Mouse (Mus musculus) cerebellum, postnatal 14 days (tissue): ENCODE measurements around the gene B230118H07Rik.

Experiments
- DNase-seq, 2 experiments: peaks; one replicate each; pipeline ENCODE4 v3.0.0; 2021; ENCODE audit warnings: mixed read lengths in 2 of 2

The B230118H07Rik gene

DNA sequence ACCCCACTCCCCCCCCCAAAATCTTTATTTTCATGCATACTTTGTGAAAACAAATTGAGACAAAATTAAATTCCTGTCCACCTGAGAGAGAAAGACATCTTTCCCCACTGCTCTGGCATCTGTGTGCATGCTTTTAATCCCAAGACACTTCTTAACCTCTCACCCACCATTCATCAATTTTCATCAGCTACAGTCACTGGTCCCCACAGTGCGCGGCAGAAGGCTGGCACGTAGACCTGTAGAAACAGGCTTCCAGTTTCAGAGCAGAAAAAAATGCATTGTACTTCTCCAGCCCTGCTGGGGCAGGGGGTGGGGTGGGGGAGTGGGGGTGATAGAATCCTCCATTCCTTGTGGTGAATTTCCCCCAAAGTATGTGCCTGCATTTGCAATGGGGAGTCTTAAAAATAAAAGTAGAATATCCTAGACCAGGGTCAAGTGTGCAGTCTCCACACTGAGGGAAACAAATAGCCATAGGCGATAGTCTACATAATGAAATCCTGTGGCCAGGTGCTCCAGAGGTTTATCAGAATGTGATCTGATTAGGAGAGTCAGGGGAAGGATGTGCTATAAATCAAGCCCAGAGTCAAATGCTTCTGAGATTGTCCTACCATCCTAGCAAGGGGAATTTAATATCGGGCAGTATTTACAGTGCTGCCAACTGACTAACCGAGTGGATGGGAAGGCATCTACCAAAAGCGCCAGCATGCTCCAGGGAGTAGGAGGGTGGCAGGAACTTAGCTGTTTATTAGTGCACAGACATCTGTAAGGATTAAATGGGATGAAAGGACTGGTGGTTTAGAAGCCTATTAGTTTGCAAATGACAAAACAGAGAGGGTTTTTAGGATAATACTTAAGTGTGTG is 10.1 kb downstream of the B230118H07Rik start:
- DNase-seq = no peak

DNA sequence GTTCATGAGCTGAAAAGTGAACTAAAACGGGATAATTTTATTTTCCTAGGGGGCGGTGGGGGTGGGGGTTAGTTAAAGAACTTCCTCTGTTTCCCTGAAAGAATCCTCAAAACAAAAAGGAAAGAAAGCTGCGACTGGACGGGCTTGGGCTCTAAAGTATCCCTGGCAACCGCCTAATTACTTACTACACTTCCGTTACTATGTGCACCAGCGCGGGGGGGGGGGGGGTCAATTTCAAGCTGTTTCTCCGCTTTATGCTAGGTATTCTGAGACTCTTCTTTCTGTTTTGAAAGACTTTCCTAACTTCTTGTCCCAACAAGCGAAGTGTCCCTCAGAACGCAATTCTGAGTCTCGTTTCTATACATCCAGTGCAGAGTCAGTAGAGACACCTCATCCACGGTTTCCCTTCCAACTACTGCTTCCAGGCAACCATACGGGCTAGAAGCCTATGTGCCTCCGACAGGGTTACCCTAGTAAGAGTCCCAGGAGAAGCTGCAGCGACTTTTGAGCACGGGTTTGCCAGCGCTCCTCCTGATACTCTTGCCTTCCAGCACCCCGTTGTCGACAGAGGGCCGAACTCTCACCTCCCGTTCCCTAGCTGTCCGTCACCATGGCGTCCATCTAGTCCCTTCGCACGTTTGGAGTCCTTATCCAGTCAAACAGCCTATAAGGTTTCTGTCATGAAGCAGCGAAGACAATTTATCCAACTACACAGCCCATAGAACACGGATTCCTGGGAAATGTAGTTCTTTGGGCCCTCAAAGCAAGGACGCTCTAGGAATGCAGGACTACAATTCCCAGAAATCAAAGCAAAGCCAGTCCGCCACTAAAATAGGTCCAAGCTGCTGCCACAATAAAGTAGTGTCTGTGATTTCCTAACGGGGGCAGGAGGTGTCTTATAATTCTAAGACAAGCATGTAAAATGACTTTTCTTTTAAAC is 20.8 kb downstream of the B230118H07Rik start:
- peak; percentile 75 to 93 for DNase-seq

DNA sequence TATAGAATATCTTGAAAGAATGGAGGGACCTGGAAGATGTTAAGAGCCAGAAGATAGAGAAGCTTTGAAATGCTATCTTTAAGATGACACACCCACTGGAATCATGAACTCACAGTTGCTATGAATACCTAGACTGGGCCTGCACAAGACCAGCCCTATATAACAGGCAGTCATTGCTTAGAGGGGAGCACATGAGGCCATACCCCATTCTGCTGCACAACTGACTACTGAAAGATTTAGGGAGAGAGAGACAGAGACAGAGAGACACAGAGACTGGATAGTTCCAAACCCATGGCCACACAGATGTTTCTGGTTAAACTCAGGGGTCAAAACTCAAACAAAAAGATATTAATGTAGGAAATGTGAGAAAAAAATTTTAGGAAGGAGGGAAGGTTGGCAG is 22.1 kb downstream of the B230118H07Rik start:
- DNase-seq = no peak

DNA sequence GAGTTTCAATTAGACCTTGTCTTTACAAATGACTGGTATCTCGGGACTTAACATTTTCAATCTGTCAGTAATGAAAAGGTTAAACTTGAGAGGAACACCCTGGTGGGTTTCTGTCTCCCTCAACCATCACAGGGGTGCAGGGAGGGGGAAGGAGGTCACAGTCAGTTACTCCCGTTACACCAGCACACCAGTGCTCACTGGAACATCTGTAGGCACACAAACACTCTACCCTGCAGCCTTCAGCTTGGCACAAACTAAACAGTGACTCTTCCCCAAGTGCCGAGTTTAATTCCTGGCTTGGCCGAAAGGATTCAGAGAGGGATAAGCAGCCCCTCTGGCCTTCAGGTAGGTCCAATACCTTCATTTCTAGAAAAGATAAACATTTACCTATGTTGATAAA is 24.8 kb downstream of the B230118H07Rik start, which contains the start of gene Rag2:
Gene Rag2 (plus strand): TSS at position 193 of the 400 bp plus-strand sequence.
- DNase-seq = no peak

DNA sequence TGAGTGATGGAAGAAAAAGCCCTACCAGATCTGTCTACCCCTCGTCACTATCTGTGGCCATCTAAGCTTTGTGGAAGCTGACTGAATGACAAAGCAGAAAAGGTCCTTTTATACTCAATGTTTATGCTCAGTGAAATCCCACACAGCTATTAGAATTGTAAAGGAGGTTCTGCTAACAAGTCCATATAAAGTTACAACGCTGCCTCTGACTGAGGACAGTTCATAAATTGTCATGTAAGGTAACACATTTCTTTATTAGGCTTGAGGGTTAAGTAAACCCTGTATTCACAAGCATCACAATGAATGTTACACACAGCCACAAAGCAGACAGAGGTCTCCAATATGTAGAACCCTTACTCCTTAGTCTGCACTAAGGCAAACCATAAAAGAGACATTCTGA is 25.3 kb downstream of the B230118H07Rik start:
- no peak for DNase-seq

DNA sequence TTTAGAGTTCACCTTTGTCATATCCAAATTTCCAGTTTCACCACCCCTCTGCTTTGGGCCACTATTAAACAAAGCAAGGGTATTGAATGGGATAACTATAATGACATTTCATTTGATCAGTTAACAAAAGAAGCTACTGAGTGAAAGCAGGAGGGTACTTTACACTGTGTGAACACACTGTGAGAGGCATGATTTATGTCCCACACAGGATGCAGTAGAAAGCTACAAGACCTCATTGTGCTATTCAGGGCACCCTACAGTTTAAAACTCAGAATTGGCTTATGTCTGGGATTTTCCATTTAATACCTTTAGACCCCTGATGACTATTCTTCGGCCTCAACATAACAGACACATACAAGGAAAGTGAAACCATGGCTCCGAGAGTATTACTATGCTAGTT is 26.3 kb downstream of the B230118H07Rik start:
- no peak for DNase-seq

DNA sequence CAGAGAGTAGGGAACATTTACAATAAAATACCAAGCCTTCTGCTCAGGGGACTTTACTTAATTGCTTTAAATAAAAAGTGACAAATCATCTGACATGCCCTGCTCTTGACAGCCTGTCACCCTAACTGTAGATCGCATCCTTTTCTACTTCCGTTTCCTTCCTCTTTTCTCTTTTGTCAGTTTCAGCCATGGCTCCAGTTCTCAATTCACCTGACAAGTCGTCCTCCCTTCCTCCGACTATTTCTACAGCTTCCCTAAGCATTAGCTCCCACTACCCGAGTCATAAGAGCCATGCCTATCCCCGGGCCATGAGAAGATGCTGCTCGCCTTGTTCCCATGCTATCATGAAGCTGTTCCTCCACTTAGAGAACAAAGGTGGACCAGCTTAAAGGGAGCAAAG is 27.7 kb downstream of the B230118H07Rik start:
- no peak for DNase-seq

DNA sequence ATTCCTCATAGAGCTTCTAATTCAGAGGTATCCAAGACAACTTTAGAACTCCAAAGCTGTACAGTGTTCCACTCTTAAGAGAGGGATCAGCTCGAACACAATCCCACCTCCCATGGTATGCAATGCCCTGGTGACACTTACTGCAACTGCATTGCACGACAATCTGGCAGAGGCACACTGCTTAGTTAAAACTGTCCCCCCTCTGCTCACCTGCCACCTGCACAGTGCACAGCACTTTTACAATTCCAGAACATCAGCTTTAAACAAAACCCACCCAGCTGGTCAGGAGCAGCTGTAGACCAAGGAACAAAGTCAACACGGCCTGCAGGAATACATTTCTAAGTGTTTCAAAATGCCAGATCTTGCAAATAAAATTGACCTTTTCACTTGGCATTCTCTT is 28.4 kb downstream of the B230118H07Rik start:
- DNase-seq = no peak

DNA sequence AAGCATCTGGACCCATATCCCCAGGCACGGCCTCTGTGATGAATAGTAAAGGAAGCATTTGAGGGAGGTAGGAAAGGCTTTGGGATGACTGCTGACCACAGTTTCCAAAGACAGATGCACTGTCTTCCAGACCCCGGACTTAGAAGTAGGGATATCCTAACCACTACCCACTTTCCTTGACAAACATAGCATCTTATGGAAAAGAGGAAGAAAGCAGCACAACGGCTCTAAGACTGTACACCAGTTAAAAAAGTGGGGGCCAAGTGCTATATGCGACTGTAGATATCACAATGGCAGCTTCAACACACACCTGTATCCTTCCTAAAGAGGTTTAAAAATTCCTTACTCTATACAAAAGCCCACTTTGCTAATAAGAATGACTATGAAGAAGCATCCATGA is 31.0 kb downstream of the B230118H07Rik start:
- DNase-seq = no peak

DNA sequence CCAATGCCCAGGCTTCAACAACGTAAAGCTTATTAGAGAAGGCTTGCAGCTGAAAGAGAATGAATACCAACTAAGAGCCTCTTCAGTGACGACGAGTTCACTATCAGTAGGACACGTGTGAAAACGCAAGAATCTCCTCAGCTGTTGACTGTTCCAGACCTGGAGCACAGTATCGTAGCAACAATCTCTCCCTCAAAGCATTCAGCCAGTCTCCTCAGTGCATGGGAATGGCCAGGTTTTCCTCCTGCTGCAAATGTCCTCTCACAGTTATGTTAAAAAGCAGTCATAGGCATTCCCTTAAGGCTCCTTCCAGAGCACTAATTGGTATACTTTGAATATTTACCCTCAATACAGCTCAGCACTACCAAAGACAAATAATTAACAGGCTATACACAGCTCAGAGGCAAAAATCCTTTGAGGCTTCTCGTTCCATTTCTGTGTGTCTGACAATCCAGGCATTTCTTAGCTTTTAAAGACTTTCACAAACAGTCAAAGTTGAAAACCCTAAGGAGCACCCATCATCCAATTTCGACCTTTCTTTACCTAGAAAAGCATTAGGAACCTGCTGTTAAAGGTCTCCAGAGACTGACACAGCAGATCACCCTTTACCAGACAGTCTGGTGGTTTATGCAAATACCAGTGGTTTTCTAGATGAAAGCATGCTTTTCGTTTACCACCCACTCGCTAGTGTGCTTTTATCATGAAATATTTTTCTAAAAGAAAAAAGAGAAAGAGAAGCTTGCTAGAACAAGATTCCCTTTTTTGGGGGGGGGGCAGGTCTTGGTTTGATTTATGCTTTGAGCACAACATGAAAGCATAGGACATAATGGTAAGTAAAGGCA is 33.6 kb downstream of the B230118H07Rik start:
- no peak for DNase-seq

DNA sequence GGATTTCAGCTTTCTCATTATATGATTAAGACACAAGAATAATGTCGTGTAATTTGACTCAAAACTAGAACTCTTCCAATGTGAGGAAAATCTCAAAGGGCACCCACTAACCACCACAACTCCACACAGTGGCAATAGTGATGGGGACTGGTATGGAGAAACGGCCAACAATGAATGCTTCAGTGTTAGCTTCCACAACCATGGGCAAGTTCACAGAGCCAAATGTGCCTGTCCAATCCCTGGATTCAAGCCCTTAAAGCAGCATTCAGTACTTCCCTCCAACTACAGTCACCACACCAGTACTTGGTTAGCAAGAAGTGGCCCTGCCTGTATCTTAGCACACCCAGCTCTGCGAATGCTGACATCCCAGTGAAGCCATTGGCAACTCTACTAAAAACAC is 38.5 kb downstream of the B230118H07Rik start:
- DNase-seq = no peak

DNA sequence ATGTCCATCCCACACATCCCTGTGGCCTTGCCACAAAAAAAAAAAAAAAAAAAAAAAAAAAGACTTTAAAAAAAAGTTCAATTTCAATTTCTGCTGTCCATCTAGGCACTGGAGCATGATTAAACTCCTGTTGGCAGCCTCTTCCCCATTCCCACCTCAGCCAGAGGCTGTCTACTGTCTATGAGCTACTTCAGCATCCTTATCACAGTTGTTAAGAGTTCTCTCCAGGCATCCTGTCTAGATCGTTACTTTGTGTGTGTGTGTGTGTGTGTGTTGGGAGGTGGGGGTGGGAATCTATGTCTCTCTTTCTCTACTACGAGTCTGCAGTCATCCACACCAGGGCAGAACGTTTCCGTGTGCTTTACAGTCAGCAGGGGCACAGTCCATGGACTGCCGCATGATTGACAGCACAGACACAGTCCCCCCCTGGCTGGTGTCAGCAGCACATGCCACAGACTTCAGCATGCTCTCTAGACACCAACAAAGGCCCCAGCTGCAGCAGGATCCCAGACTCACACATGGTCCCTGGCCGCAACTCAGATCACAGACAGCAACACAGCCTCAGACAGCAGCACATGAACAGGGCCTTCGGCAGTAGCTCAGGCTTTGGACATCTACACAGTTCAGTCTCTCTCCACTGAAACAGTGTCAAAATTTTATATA is 41.0 kb downstream of the B230118H07Rik start:
- no peak for DNase-seq

DNA sequence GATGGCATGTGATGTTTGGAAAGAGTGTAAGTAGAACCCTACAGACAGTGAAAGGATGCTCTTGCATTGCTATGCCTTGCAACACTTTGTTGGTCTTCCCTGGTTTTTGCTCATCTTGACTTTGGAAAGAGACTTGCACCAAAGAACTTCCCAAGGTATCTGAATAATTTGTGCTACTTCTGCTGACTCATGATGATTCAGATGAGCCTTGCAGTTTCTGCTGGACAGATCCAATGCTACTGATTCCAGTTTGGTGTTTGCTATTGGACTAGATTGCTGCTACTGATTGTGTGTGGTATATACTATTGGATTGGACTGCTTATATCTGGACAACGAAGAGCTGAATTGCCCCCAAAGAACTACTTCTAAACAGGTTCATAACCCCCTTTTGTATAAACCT is 46.2 kb downstream of the B230118H07Rik start:
- DNase-seq = no peak

DNA sequence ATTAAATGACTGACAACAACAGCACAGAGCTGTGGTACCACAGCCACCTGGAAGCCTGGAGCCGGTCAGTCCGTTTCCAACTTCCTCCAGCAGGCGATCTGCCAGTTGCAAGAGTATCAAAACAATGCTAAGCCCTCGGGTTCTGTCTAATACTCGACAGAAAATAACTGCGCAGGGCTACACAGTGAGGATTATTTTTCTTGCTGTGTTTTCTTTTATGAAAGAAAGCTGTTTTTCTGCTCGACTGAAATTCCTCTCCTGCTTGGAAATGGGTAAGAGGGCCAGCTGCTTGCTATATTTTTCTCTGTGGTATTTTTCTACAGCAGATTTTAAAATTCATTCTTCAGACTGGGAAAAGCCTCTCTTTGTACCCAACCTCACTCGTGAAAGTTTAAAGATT is 48.6 kb downstream of the B230118H07Rik start:
- DNase-seq = peak; percentile 74 to 80

DNA sequence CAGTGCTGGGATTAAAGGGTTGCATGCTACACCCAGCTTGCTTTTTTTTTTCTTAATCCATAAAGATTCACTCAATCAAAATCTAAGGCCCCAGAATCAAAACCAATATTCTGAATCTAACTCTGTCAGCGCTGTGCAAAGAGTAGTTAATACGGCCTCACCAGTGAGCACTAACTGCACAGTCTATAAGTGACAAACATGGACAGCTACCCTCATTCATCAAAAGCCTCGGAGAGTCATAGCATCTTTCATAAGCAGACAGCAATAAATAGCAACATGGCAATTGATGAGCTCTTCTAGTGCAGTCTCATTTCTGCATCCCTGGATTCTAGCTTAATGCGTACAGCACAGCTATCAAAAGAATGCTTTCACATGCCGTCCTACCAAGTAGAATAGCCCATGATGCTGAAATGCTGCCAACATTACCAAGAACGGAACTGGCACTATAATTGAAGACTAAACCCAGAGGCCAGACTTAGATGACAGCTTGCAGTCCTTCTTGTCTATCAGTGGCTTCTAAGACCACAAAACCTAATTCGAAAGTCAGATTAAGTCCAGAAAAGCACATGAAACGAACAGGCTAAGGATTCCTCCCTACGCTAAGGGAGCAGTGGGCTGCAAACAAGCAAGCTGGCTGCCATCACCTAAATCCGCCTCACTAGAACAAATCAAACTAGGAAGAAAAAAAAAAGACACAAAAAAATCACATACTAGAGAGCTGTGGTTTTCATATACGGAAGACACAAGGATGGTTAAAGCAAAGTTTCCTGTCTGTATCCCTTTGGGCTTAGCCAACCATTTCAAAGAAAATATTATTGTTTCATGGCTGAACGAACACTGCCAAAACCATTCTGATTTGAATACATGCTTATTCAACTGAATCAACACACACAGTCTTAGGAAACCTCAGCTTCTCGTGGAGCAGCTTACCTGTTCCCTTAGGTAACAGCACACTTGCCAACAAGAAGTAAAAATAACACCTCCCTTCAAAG is 50.8 kb downstream of the B230118H07Rik start:
- peak; percentile 67 to 75 for DNase-seq

DNA sequence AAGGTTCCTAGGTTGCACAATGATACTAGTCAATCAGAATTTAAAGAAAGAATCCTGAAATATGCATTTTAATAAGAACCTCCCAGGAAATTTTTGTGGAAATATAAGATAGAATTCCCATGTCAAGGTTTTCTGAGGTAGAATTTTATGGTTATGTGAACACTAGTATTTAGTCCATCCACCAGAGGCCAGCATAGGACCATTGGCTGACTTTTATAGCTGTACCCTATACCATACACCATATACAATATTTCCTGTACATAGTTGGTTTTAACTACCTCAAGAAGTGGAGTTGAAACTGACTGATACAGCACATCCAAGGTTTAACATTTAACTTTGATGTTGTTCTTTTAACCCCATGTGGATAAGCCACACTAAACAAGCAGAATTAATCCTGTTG is 52.1 kb downstream of the B230118H07Rik start:
- DNase-seq = peak; percentile 45 to 53

DNA sequence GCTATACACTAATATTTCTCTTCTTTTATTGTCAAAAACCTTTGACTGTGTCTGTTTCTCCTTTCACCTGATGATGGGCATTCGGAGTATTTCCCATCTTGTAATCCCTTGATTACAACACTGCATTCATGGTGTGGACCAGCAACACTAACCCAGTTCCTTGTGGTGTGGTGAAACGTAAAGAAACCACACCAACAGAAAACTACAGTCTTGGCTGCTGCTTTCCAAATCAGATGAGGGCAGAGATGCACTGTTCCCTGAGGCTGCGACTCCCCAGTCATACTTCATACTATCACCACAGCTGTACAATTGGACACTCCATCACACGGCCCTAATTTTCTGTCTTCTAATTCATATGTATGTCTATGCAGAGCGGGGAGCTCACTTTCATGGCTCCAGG is 54.7 kb downstream of the B230118H07Rik start:
- no peak for DNase-seq

DNA sequence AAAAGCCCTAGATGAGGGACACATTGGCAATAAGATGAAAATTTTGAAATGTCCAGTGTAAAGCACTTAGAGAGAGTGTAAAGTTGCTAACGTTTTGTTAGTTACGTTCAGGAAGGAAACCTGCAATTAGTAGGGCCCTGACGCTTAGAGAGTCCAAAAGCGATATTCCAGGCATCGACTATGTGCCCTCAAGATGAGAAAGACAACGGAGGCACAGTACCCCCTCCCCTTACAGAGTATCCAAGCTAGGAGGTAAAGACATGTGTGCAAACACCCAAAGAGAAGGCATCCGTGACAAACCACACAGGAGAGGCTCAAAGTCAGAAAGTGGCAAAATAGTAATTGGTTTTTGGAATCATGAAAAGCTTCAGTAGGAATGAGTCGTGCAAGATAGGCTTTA is 56.4 kb downstream of the B230118H07Rik start:
- DNase-seq = no peak

DNA sequence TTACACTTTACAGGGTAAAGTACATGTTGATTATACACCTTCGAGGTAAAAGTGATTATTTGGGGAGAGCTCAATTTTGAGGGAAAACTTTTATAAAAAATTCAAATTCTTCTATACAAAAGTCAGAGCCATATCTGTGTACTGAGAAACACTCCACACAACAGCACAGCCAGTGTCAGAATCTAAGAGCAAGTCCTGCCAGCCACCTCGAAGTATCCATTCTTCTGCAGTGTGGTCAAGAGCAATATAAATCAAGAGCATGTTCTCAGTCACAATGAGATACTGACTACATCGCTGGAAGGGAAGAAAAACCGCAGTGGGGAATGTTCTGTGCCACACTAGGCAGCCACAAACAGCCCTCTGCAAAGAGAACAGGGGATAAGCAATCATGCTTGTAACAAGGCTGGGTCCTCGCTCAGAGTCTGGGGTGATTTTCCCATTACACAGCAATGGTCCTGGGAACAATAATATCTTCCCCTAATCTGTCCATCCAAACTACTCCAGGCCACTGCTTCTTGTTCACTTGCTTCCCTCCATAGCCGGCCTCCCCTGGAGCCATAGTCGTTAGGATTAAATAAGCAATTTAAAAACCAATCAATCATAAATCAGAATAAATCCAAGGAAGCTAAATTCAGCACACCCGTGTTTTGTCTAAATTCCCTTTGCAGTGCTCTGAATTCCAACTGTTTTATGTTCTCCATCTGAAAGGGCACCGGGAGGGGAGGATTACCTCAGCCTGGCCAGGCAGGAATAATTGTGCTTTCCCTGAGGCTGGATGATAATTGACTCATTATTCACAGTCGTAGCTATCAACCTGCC is 57.1 kb downstream of the B230118H07Rik start:
- DNase-seq = peak; percentile 47 to 49

DNA sequence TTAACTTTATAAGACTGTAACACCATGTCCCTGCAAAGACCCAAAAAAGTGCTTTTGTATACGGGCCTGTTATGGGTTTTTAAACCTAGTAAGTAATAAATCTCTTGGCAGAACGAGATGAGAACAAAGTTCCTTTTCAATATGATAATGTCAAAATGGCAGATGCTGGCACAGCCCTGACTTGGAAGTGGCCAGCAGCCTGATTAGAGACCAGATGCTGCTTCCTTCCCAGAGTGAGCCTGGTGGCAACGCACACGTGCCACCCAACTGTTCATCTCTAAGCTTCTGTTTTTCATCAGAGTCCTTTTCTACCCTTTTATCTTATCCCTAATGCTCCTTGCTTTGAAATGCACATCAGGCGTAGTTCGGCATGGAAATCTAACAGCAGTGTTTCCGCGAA is 58.0 kb downstream of the B230118H07Rik start:
- DNase-seq = peak; percentile 24 to 32
